Mouse (Mus musculus) gonadal fat pad, adult 2 months (tissue): Measurements from ENCODE around the gene Ddx5. TPM values are rescaled to one million over a fixed set of nuclear protein-coding genes. Genes with fewer than 3 reads are reported as not detected.
A peak's percentile ranks its signal among the peaks of the same experiment; 100 is the strongest.
"Not testable (repeated sequence)": the region's sequence is repeated elsewhere in the genome, so short reads cannot be mapped to it uniquely, and the experiment has no call there.

Source experiments
- DNase-seq: peaks from one replicate; pipeline ENCODE4 v3.0.0-alpha.2; 2012; ENCODE audit warnings: low read depth
- polyA plus RNA-seq: library from polyadenylated mRNA; depleted of rRNA; stranded (reverse); fragments of >200 nt; gene quantifications from 2 replicates; pipeline ENCODE4 v1.2.3, GENCODE M21; 2012

Gene Ddx5
- polyA plus RNA-seq, 1 experiment = 362 TPM

GRCm38 (mm10) chr11:106789649-106790048 lies 664 bp upstream of the Ddx5 start:
- DNase-seq = no peak

GRCm38 (mm10) chr11:106788026-106788774 lies 785 bp downstream of the Ddx5 start:
- DNase-seq = no peak

- no peak for DNase-seq
Observed at GRCm38 (mm10) chr11:106787131-106788025, 1.6 kb downstream of the Ddx5 start.

GRCm38 (mm10) chr11:106785043-106785442 lies 3.9 kb downstream of the Ddx5 start:
- no peak for DNase-seq

- DNase-seq = no peak
Observed at GRCm38 (mm10) chr11:106784476-106784875, 4.5 kb downstream of the Ddx5 start.

- no peak for DNase-seq
Observed at GRCm38 (mm10) chr11:106782841-106783764, 5.9 kb downstream of the Ddx5 start.

GRCm38 (mm10) chr11:106782271-106782670 lies 6.7 kb downstream of the Ddx5 start:
- not testable (repeated sequence) for DNase-seq

GRCm38 (mm10) chr11:106780590-106781220 lies 8.3 kb downstream of the Ddx5 start:
- DNase-seq = no peak

GRCm38 (mm10) chr11:106780089-106780425 lies 8.9 kb downstream of the Ddx5 start:
- DNase-seq = no peak

- DNase-seq = peak; percentile 56
Observed at GRCm38 (mm10) chr11:106779388-106780088, 9.4 kb downstream of the Ddx5 start, which contains the start of gene Polg2. TSS of gene Polg2 (minus strand) at chr11:106779537.

GRCm38 (mm10) chr11:106778589-106779387 lies 10.2 kb downstream of the Ddx5 start:
- DNase-seq = no peak

- no peak for DNase-seq
Observed at GRCm38 (mm10) chr11:106778132-106778531, 10.9 kb downstream of the Ddx5 start.

GRCm38 (mm10) chr11:106777395-106777794 lies 11.6 kb downstream of the Ddx5 start:
- no peak for DNase-seq

GRCm38 (mm10) chr11:106776960-106777359 lies 12.0 kb downstream of the Ddx5 start:
- DNase-seq = no peak

GRCm38 (mm10) chr11:106773061-106773460 lies 15.9 kb downstream of the Ddx5 start:
- no peak for DNase-seq

GRCm38 (mm10) chr11:106770195-106770974 lies 18.6 kb downstream of the Ddx5 start:
- no peak for DNase-seq

GRCm38 (mm10) chr11:106767516-106767915 lies 21.5 kb downstream of the Ddx5 start:
- no peak for DNase-seq

GRCm38 (mm10) chr11:106766611-106767162 lies 22.3 kb downstream of the Ddx5 start:
- no peak for DNase-seq

- no peak for DNase-seq
Observed at GRCm38 (mm10) chr11:106762800-106763185, 26.2 kb downstream of the Ddx5 start.
